Mouse (Mus musculus): ENCODE results near the gene Zfp821.

The Zfp821 gene

GRCm38 (mm10) chr8:109705320-109706075 lies at the start of gene Zfp821:
Gene Zfp821, plus strand, starts transcription at chr8:109705546.
- in situ Hi-C loops (cut with MboI; ENCODE audit: low pct_unique_long_range_greater_than_20kb in 1 of 2, low sequenced_read_pairs in 2 of 2, unreplicated experiment in 1 of 2), result no loop called here

- in situ Hi-C loops (cut with MboI; ENCODE audit: low pct_unique_long_range_greater_than_20kb in 1 of 2, low sequenced_read_pairs in 2 of 2, unreplicated experiment in 1 of 2), result no loop called here
These were observed 48.5 kb upstream of the Zfp821 start for GRCm38 (mm10) chr8:109656860-109657259.

GRCm38 (mm10) chr8:109662328-109662727 lies 43.0 kb upstream of the Zfp821 start:
- in situ Hi-C loops (cut with MboI; ENCODE audit: low pct_unique_long_range_greater_than_20kb in 1 of 2, low sequenced_read_pairs in 2 of 2, unreplicated experiment in 1 of 2), result no loop called here

GRCm38 (mm10) chr8:109666616-109667015 lies 38.7 kb upstream of the Zfp821 start:
- in situ Hi-C loops (cut with MboI; ENCODE audit: low pct_unique_long_range_greater_than_20kb in 1 of 2, low sequenced_read_pairs in 2 of 2, unreplicated experiment in 1 of 2), result no loop called here

GRCm38 (mm10) chr8:109672656-109673055 lies 32.7 kb upstream of the Zfp821 start:
- in situ Hi-C loops (cut with MboI; ENCODE audit: low pct_unique_long_range_greater_than_20kb in 1 of 2, low sequenced_read_pairs in 2 of 2, unreplicated experiment in 1 of 2), result no loop called here

GRCm38 (mm10) chr8:109673596-109673995 lies 31.8 kb upstream of the Zfp821 start:
- in situ Hi-C loops (cut with MboI; ENCODE audit: low pct_unique_long_range_greater_than_20kb in 1 of 2, low sequenced_read_pairs in 2 of 2, unreplicated experiment in 1 of 2), result no loop called here

GRCm38 (mm10) chr8:109675896-109676643 lies 29.3 kb upstream of the Zfp821 start:
- in situ Hi-C loops (cut with MboI; ENCODE audit: low pct_unique_long_range_greater_than_20kb in 1 of 2, low sequenced_read_pairs in 2 of 2, unreplicated experiment in 1 of 2), result no loop called here

GRCm38 (mm10) chr8:109681535-109681934 lies 23.8 kb upstream of the Zfp821 start:
- in situ Hi-C loops (cut with MboI; ENCODE audit: low pct_unique_long_range_greater_than_20kb in 1 of 2, low sequenced_read_pairs in 2 of 2, unreplicated experiment in 1 of 2), result no loop called here

- in situ Hi-C loops (cut with MboI; ENCODE audit: low pct_unique_long_range_greater_than_20kb in 1 of 2, low sequenced_read_pairs in 2 of 2, unreplicated experiment in 1 of 2), result no loop called here
These were observed 23.2 kb upstream of the Zfp821 start for GRCm38 (mm10) chr8:109682120-109682519.

- in situ Hi-C loops (cut with MboI; ENCODE audit: low pct_unique_long_range_greater_than_20kb in 1 of 2, low sequenced_read_pairs in 2 of 2, unreplicated experiment in 1 of 2), result no loop called here
These were observed 18.1 kb upstream of the Zfp821 start for GRCm38 (mm10) chr8:109687248-109687647.

- in situ Hi-C loops (cut with MboI; ENCODE audit: low pct_unique_long_range_greater_than_20kb in 1 of 2, low sequenced_read_pairs in 2 of 2, unreplicated experiment in 1 of 2), result no loop called here
These were observed 13.6 kb upstream of the Zfp821 start for GRCm38 (mm10) chr8:109691769-109692168.

- in situ Hi-C loops (cut with MboI; ENCODE audit: low pct_unique_long_range_greater_than_20kb in 1 of 2, low sequenced_read_pairs in 2 of 2, unreplicated experiment in 1 of 2), result no loop called here
These were observed 12.8 kb upstream of the Zfp821 start for GRCm38 (mm10) chr8:109692443-109693145.

- in situ Hi-C loops (cut with MboI; ENCODE audit: low pct_unique_long_range_greater_than_20kb in 1 of 2, low sequenced_read_pairs in 2 of 2, unreplicated experiment in 1 of 2), result no loop called here
These were observed 12.0 kb upstream of the Zfp821 start, which contains the start of gene Ist1 for GRCm38 (mm10) chr8:109693146-109693900. Gene Ist1, minus strand, starts transcription at chr8:109693260.

GRCm38 (mm10) chr8:109694154-109694553 lies 11.2 kb upstream of the Zfp821 start:
- in situ Hi-C loops (cut with MboI; ENCODE audit: low pct_unique_long_range_greater_than_20kb in 1 of 2, low sequenced_read_pairs in 2 of 2, unreplicated experiment in 1 of 2), result no loop called here

- in situ Hi-C loops (cut with MboI; ENCODE audit: low pct_unique_long_range_greater_than_20kb in 1 of 2, low sequenced_read_pairs in 2 of 2, unreplicated experiment in 1 of 2), result no loop called here
These were observed 7.6 kb upstream of the Zfp821 start for GRCm38 (mm10) chr8:109697754-109698153.

GRCm38 (mm10) chr8:109698477-109698876 lies 6.9 kb upstream of the Zfp821 start:
- in situ Hi-C loops (cut with MboI; ENCODE audit: low pct_unique_long_range_greater_than_20kb in 1 of 2, low sequenced_read_pairs in 2 of 2, unreplicated experiment in 1 of 2), result no loop called here

GRCm38 (mm10) chr8:109704565-109705319 lies 604 bp upstream of the Zfp821 start:
- in situ Hi-C loops (cut with MboI; ENCODE audit: low pct_unique_long_range_greater_than_20kb in 1 of 2, low sequenced_read_pairs in 2 of 2, unreplicated experiment in 1 of 2), result no loop called here
